Comparison of ENCODE assay signal across 7 mouse cellular contexts in the genomic region with DNA sequence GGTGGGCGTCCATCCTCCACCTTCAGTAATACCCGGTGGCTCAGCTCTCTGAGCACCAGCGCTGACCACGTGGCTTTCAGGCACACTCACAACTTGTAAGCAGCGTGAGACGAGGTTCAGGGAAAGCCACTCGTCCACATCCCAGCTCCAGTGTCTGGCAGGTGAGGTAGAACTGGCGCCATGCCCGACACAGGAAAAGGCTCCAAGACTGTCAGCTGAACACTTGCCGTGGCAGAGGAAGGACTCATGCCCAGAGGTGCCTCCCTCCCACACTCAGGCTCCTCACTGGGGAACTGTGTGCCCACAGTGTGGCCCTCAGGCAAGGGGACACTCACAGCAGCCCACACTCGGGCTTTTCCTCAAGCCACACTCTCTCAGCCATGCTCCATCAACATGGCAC. TPM values are rescaled to one million over a fixed set of nuclear protein-coding genes. Genes with fewer than 3 reads are reported as not detected.
DNase-seq lines count a peak whose midpoint lies in the region; ATAC-seq and TF ChIP-seq lines count a peak whose summit lies in the region.

No protein-coding gene starts in this region.

- 63% methylated on average over 11 of the region's 11 CpGs for WGBS in heart, embryonic 15.5 days
- 72% methylated on average over 11 of the region's 11 CpGs for WGBS in liver, postnatal 0 days (ENCODE audit: insufficient replicate concordance)

- no peak overlapping the region for H3K9ac ChIP-seq in heart, embryonic 15.5 days
- no peak overlapping the region for H3K9ac ChIP-seq in liver, postnatal 0 days (replicated peaks)

- no peak for ATAC-seq in G1E (ENCODE audit: extremely low read depth, insufficient number of reproducible peaks, low FRiP score, poor library complexity, severe bottlenecking)
- no peak for ATAC-seq in heart, embryonic 15.5 days (replicated peaks; ENCODE audit: insufficient number of reproducible peaks, insufficient read depth, low FRiP score, low read depth)
- no peak for ATAC-seq in liver, postnatal 0 days
- ATAC-seq in erythroblast, adult 5-6 weeks (replicated peaks; ENCODE audit: low FRiP score, poor library complexity, severe bottlenecking) = no peak

- no peak for TF ChIP-seq EP300 in liver, postnatal 0 days (IDR thresholded peaks at IDR 0.05; ENCODE audit: low read depth)

- H3K4me2 ChIP-seq in heart, embryonic 15.5 days = peak overlapping the region; percentile 6; the same call in 1 of the 2 replicates
- H3K4me2 ChIP-seq in liver, postnatal 0 days (ENCODE audit: low read depth, low read length) = no peak overlapping the region

- H3K4me1 ChIP-seq in G1E (ENCODE audit: insufficient read depth, low read depth, low read length) = peaks cover 97% of the 10 kb centered on the region
- H3K4me1 ChIP-seq in heart, embryonic 15.5 days (replicated peaks) = peaks cover 92% of the 10 kb centered on the region
- H3K4me1 ChIP-seq in liver, postnatal 0 days (ENCODE audit: insufficient read depth) = peaks cover 54% of the 10 kb centered on the region

- H3K27me3 ChIP-seq in G1E (ENCODE audit: insufficient read depth, low read length) = no peaks in the 10 kb centered on the region
- H3K27me3 ChIP-seq in heart, embryonic 15.5 days = no peaks in the 10 kb centered on the region
- H3K27me3 ChIP-seq in liver, postnatal 0 days (ENCODE audit: insufficient read depth, low read length) = no peaks in the 10 kb centered on the region

- H3K9me3 ChIP-seq in G1E (replicated peaks) = no peaks in the 10 kb centered on the region
- H3K9me3 ChIP-seq in heart, embryonic 15.5 days (replicated peaks) = no peaks in the 10 kb centered on the region
- no peaks in the 10 kb centered on the region for H3K9me3 ChIP-seq in liver, postnatal 0 days (ENCODE audit: low read length)

- peak overlapping the region; percentile 87 for H3K27ac ChIP-seq in heart, embryonic 15.5 days
- H3K27ac ChIP-seq in liver, postnatal 0 days (ENCODE audit: low read depth) = 0 out of 2 replicates have a peak overlapping the region, but pooled peaks have one; percentile 2

- H3K36me3 ChIP-seq in G1E (replicated peaks) = peaks cover 85% of the 10 kb centered on the region
- peaks cover 40% of the 10 kb centered on the region for H3K36me3 ChIP-seq in heart, embryonic 15.5 days
- H3K36me3 ChIP-seq in liver, postnatal 0 days (replicated peaks; ENCODE audit: insufficient read depth, low read length) = peaks cover 37% of the 10 kb centered on the region

- peak overlapping the region; percentile 64; the same call in 1 of the 2 replicates for H3K4me3 ChIP-seq in G1E (ENCODE audit: low read depth, low read length)
- H3K4me3 ChIP-seq in heart, embryonic 15.5 days = no peak overlapping the region
- H3K4me3 ChIP-seq in liver, postnatal 0 days (ENCODE audit: low read depth, low read length) = no peak overlapping the region

- no peak for TF ChIP-seq CTCF in G1E (IDR thresholded peaks at IDR 0.05; ENCODE audit: low read depth, low read length)
- TF ChIP-seq CTCF in liver, postnatal 0 days (IDR thresholded peaks at IDR 0.05; ENCODE audit: low read depth) = no peak

- DNase-seq in G1E (ENCODE audit: low spot score) (no peak), adipocyte (ENCODE audit: low spot score) (peak; percentile 31)
- no peak for DNase-seq in liver, postnatal 0 days
- DNase-seq in embryo, embryonic 10 days (ENCODE audit: low spot score) = no peak
- no peak for DNase-seq in right cerebral cortex, postnatal 10 days (ENCODE audit: low spot score in 2 of 2)

RNA-seq across cellular contexts. Expression of a gene that starts 7.1 kb away (rescaled TPM):
- 18.4 and 29.8 TPM in 2 replicates for total RNA-seq in G1E (2014; fragmentation: Nextera tagmentation)
- 40.8 and 44.1 TPM in 2 replicates for total RNA-seq in G1E (2017)
- polyA plus RNA-seq in G1E (2012) = 60.6 and 64.1 TPM in 2 replicates
- 93.8 and 113 TPM in 2 replicates for polyA plus RNA-seq in heart, embryonic 15.5 days (2015; fragmentation: Nextera tagmentation; extraction: Ambion mirVana)
- polyA plus RNA-seq in liver, postnatal 0 days (2015; fragmentation: Nextera tagmentation; extraction: Ambion mirVana) = 16.4 and 17.4 TPM in 2 replicates
- total RNA-seq in erythroblast, adult 5-6 weeks (2015; ENCODE audit: low replicate concordance) = 5.2 and 7.3 TPM in 2 replicates
- 10.6 and 15.4 TPM in 2 replicates for total RNA-seq in erythroblast, adult 5-6 weeks (2017; ENCODE audit: low replicate concordance)

RNA-seq across cellular contexts. Expression of a gene that starts 7.2 kb away (rescaled TPM):
- total RNA-seq in G1E (2014; fragmentation: Nextera tagmentation) (59.4 and 65.0 TPM in 2 replicates), G1E (2017) (20.2 and 20.9 TPM in 2 replicates)
- polyA plus RNA-seq in G1E (2012) = 51.3 and 61.3 TPM in 2 replicates
- polyA plus RNA-seq in heart, embryonic 15.5 days (2015; fragmentation: Nextera tagmentation; extraction: Ambion mirVana) = 36.2 and 47.5 TPM in 2 replicates
- polyA plus RNA-seq in liver, postnatal 0 days (2015; fragmentation: Nextera tagmentation; extraction: Ambion mirVana) = 11.1 and 11.3 TPM in 2 replicates
- 17.3 and 30.9 TPM in 2 replicates for total RNA-seq in erythroblast, adult 5-6 weeks (2015; ENCODE audit: low replicate concordance)
- 17.6 and 25.5 TPM in 2 replicates for total RNA-seq in erythroblast, adult 5-6 weeks (2017; ENCODE audit: low replicate concordance)
